Mouse (Mus musculus) kidney, adult 2 months (tissue): ENCODE measurements around the gene Hes2.

Experiments
- CTCF ChIP-seq: fragments of 200-500 bp; conservative IDR thresholded peaks from 2 replicates; pipeline ENCODE4 v1.5.1; 2011; ENCODE audit warnings: low read depth, mild to moderate bottlenecking, control low read depth, low read length, moderate library complexity, mixed read lengths; ENCODE audit not compliant: insufficient read depth, insufficient read length
- POLR2A ChIP-seq: fragments of 200-500 bp; IDR thresholded peaks from one replicate; pipeline ENCODE4 v1.6.1; 2011; ENCODE audit warnings: low read depth, low read length, control low read depth

DNA sequence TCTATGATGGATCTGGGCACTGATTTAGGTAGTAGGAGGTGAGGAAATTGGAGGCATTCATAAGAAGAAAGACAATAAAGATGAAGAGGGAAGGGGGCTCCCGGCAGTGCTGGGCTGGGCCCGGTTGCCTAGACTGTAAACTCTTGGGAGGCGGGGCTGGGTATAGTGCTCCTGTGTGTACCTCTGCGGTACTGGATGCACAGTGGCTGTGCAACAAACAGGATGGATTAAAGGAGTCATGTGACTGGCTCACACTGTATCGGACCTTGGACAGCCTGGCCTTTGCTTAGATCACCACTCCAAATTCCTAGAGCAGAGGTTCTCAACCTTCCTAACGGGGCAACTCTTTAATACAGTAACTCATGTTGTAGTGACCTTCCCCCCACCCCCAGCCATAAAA lies 2.9 kb downstream of the Hes2 start:
- TF ChIP-seq POLR2A = no peak
- TF ChIP-seq CTCF = no peak
